ENCODE assay signal across 10 mouse cellular contexts in the genomic region with DNA sequence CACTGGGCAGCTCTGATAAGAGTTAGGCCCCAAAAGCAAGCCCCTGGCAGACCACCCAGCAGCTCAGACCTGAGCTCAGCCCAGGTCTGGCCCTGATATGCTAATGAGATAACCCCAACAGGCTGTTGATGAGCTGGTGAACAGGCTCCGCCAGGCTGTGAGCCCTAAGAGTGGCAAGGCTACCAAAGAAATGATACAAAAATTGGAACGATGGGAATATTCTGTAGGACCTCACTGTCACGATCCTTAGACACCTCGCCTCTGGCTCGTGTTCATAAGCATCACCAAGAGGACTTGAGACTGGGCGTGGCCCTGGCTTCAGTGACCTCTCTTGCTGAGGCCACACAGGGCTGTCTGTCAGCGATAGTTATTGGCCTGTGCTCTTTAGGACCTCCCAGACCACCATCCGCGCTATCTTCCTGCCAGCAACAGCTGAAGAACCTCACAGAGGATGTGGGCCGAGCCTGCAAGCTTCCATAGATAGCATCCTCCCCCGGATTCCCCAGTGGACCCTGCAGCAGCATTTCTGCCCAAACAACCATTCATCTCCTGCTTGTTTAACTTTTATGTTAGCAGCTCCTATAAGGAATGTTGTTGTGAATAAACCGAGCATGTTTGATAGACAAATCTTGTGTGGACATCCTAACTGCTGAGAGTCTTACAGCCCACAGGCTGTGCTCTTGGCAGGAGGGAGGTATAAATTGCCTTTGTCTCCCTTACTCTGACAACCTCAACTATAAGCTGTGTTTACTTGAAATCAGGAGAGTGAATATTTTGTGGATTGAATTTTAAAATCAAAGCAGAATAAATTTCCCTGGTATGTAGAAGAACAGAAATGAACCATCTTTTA. TPM values are rescaled to one million over a fixed set of nuclear protein-coding genes. Genes with fewer than 3 reads are reported as not detected.
DNase-seq lines count a peak whose midpoint lies in the region; ATAC-seq and TF ChIP-seq lines count a peak whose summit lies in the region.
"Had no signal": no experiment of that assay in that cellular context is flagged by ENCODE, and none has a peak within 500 bp of the region (broad histone marks: within the 10 kb centered on the region; RNA-seq: fewer than 3 reads in every experiment).

No protein-coding gene starts in this region.

- peaks cover 14% of the 10 kb centered on the region for H3K4me1 ChIP-seq in forebrain, embryonic 11.5 days (replicated peaks; ENCODE audit: control insufficient read depth, insufficient read depth, low read length)
- peaks cover 19% of the 10 kb centered on the region for H3K4me1 ChIP-seq in forebrain, embryonic 16.5 days (replicated peaks; ENCODE audit: control insufficient read depth, insufficient read depth, low read length)
- H3K4me1 ChIP-seq in G1E (ENCODE audit: insufficient read depth, low read depth, low read length): peaks cover 71% of the 10 kb centered on the region
- peaks cover 26% of the 10 kb centered on the region for H3K4me1 ChIP-seq in intestine, embryonic 15.5 days (replicated peaks)
- H3K4me1 ChIP-seq in stomach, embryonic 16.5 days (ENCODE audit: control insufficient read depth, insufficient read depth, low read length): peaks cover 29% of the 10 kb centered on the region

- no peak overlapping the region for H3K4me3 ChIP-seq in forebrain, embryonic 11.5 days (ENCODE audit: low read depth, low read length)
- no peak overlapping the region for H3K4me3 ChIP-seq in forebrain, embryonic 16.5 days (replicated peaks; ENCODE audit: low read length)
- peak overlapping the region; percentile 65; the same call in 1 of the 2 replicates for H3K4me3 ChIP-seq in G1E (ENCODE audit: low read depth, low read length)
- no peak overlapping the region for H3K4me3 ChIP-seq in intestine, embryonic 15.5 days (replicated peaks)
- H3K4me3 ChIP-seq in stomach, embryonic 16.5 days (replicated peaks; ENCODE audit: low read length): no peak overlapping the region

- ATAC-seq in forebrain, embryonic 11.5 days (replicated peaks; ENCODE audit: low FRiP score): peak; percentile 73
- ATAC-seq in forebrain, embryonic 16.5 days: no peak
- ATAC-seq in G1E (ENCODE audit: extremely low read depth, insufficient number of reproducible peaks, low FRiP score, poor library complexity, severe bottlenecking): peak; percentile 82
- ATAC-seq in intestine, embryonic 15.5 days: peak; percentile 89
- ATAC-seq in stomach, embryonic 16.5 days (ENCODE audit: insufficient read depth, low FRiP score): peak; percentile 90

- no peak overlapping the region for H3K9ac ChIP-seq in forebrain, embryonic 11.5 days (ENCODE audit: low read length)
- no peak overlapping the region for H3K9ac ChIP-seq in forebrain, embryonic 16.5 days (replicated peaks; ENCODE audit: low read depth, low read length)
- no peak overlapping the region for H3K9ac ChIP-seq in intestine, embryonic 15.5 days
- no peak overlapping the region for H3K9ac ChIP-seq in stomach, embryonic 16.5 days (ENCODE audit: low read length)

- 0 out of 2 replicates have a peak overlapping the region, but pooled peaks have one; percentile 39 for H3K27ac ChIP-seq in forebrain, embryonic 11.5 days (ENCODE audit: low read depth, low read length)
- H3K27ac ChIP-seq in forebrain, embryonic 16.5 days (ENCODE audit: low read length): no peak overlapping the region
- H3K27ac ChIP-seq in intestine, embryonic 15.5 days: peak overlapping the region; percentile 74
- H3K27ac ChIP-seq in stomach, embryonic 16.5 days (ENCODE audit: low read length): peak overlapping the region; percentile 67

- no peaks in the 10 kb centered on the region for H3K27me3 ChIP-seq in forebrain, embryonic 11.5 days (ENCODE audit: control insufficient read depth, insufficient read depth, low read length)
- H3K27me3 ChIP-seq in forebrain, embryonic 16.5 days (replicated peaks; ENCODE audit: control insufficient read depth, insufficient read depth, low read length): no peaks in the 10 kb centered on the region
- H3K27me3 ChIP-seq in G1E (ENCODE audit: insufficient read depth, low read length): no peaks in the 10 kb centered on the region
- no peaks in the 10 kb centered on the region for H3K27me3 ChIP-seq in intestine, embryonic 15.5 days (replicated peaks)
- H3K27me3 ChIP-seq in stomach, embryonic 16.5 days (ENCODE audit: control insufficient read depth, insufficient read depth, low read length): no peaks in the 10 kb centered on the region

- no peaks in the 10 kb centered on the region for H3K36me3 ChIP-seq in forebrain, embryonic 11.5 days (ENCODE audit: control insufficient read depth, insufficient read depth, low read length)
- H3K36me3 ChIP-seq in forebrain, embryonic 16.5 days (ENCODE audit: control insufficient read depth, insufficient read depth): no peaks in the 10 kb centered on the region
- H3K36me3 ChIP-seq in G1E (replicated peaks): no peaks in the 10 kb centered on the region
- no peaks in the 10 kb centered on the region for H3K36me3 ChIP-seq in intestine, embryonic 15.5 days
- H3K36me3 ChIP-seq in stomach, embryonic 16.5 days (ENCODE audit: control insufficient read depth, insufficient read depth, low read length): no peaks in the 10 kb centered on the region

- TF ChIP-seq CTCF in G1E (IDR thresholded peaks at IDR 0.05; ENCODE audit: low read depth, low read length): no peak

- H3K4me2 ChIP-seq in forebrain, embryonic 11.5 days (ENCODE audit: low read depth, low read length, severe bottlenecking): no peak overlapping the region
- H3K4me2 ChIP-seq in forebrain, embryonic 16.5 days (ENCODE audit: low read length): no peak overlapping the region
- peak overlapping the region; percentile 14; the same call in 1 of the 2 replicates for H3K4me2 ChIP-seq in intestine, embryonic 15.5 days (replicated peaks)
- peak overlapping the region; percentile 27; the same call in 1 of the 2 replicates for H3K4me2 ChIP-seq in stomach, embryonic 16.5 days (ENCODE audit: low read depth, low read length)

- DNase-seq in forebrain, embryonic 11.5 days (ENCODE audit: low spot score): peak; percentile 56
- peak; percentile 29 for DNase-seq in G1E (ENCODE audit: low spot score)
- peak; percentile 18 to 58 for DNase-seq in frontal cortex, postnatal 36 days (ENCODE audit: low spot score in 2 of 2)
- peak; percentile 17 for DNase-seq in lung, postnatal 36 days
- no peak for DNase-seq in thymus, postnatal 10 days (ENCODE audit: low spot score in 2 of 2)

- no peaks in the 10 kb centered on the region for H3K9me3 ChIP-seq in forebrain, embryonic 11.5 days (ENCODE audit: control insufficient read depth, low read length)
- H3K9me3 ChIP-seq in forebrain, embryonic 16.5 days (ENCODE audit: control insufficient read depth, low read length): no peaks in the 10 kb centered on the region
- H3K9me3 ChIP-seq in G1E (replicated peaks): no peaks in the 10 kb centered on the region
- no peaks in the 10 kb centered on the region for H3K9me3 ChIP-seq in intestine, embryonic 15.5 days
- no peaks in the 10 kb centered on the region for H3K9me3 ChIP-seq in stomach, embryonic 16.5 days (replicated peaks; ENCODE audit: control insufficient read depth, low read length)

- WGBS in forebrain, embryonic 11.5 days: 30% methylated on average over 12 of the region's 12 CpGs
- WGBS in forebrain, embryonic 16.5 days: 17% methylated on average over 12 of the region's 12 CpGs
- WGBS in intestine, embryonic 15.5 days: 18% methylated on average over 12 of the region's 12 CpGs
- WGBS in stomach, embryonic 16.5 days: 27% methylated on average over 12 of the region's 12 CpGs

RNA-seq across cellular contexts. Expression of a gene that starts 17.0 kb away (rescaled TPM):
- polyA plus RNA-seq in forebrain, embryonic 11.5 days (2014; fragmentation: Nextera tagmentation; extraction: Ambion mirVana): not detected in 2 replicates
- not detected in 2 replicates for polyA plus RNA-seq in forebrain, embryonic 16.5 days (2015; fragmentation: Nextera tagmentation; extraction: Ambion mirVana)
- total RNA-seq in G1E (2014; fragmentation: Nextera tagmentation) (not detected in 2 replicates), G1E (2017) (0.11 TPM in 1 of 2 replicates, not detected in the other)
- not detected in 2 replicates for polyA plus RNA-seq in G1E (2012)
- not detected in 2 replicates for polyA plus RNA-seq in intestine, embryonic 15.5 days (2015; fragmentation: Nextera tagmentation; extraction: Ambion mirVana)
- not detected in 2 replicates for polyA plus RNA-seq in stomach, embryonic 16.5 days (2015; fragmentation: Nextera tagmentation; extraction: Ambion mirVana)
- total RNA-seq: liver, adult 2 months had no signal
- polyA plus RNA-seq: cortical plate, adult 2 months; liver, adult 2 months had no signal

RNA-seq across cellular contexts. Expression of a gene that starts 17.9 kb away (rescaled TPM):
- 6.6 and 7.7 TPM in 2 replicates for polyA plus RNA-seq in forebrain, embryonic 11.5 days (2014; fragmentation: Nextera tagmentation; extraction: Ambion mirVana)
- 21.6 and 28.8 TPM in 2 replicates for polyA plus RNA-seq in forebrain, embryonic 16.5 days (2015; fragmentation: Nextera tagmentation; extraction: Ambion mirVana)
- 27.6 and 43.2 TPM in 2 replicates for total RNA-seq in G1E (2014; fragmentation: Nextera tagmentation)
- total RNA-seq in G1E (2017): 11.9 and 13.2 TPM in 2 replicates
- polyA plus RNA-seq in G1E (2012): 4.8 and 7.1 TPM in 2 replicates
- 18.3 and 21.4 TPM in 2 replicates for polyA plus RNA-seq in intestine, embryonic 15.5 days (2015; fragmentation: Nextera tagmentation; extraction: Ambion mirVana)
- 29.9 and 30.8 TPM in 2 replicates for polyA plus RNA-seq in stomach, embryonic 16.5 days (2015; fragmentation: Nextera tagmentation; extraction: Ambion mirVana)

Comparison
In these comparisons a context has a peak if more than half of its experiments do, and no peak if none do; other contexts are left out.
1. DNase-seq: peak in forebrain, embryonic 11.5 days (single experiment), G1E (single experiment), frontal cortex, postnatal 36 days (2 of 2) and lung, postnatal 36 days (single experiment); none in thymus, postnatal 10 days (0 of 2).
2. H3K4me2 ChIP-seq: peak in intestine, embryonic 15.5 days (single experiment) and stomach, embryonic 16.5 days (single experiment); none in forebrain, embryonic 11.5 days (single experiment) and forebrain, embryonic 16.5 days (single experiment).